Mouse (Mus musculus): ENCODE results near the gene Plekhs1. TPM values are rescaled to one million over a fixed set of nuclear protein-coding genes. Genes with fewer than 3 reads are reported as not detected.

Gene Plekhs1
- 0.37 TPM in 1 of 2 replicates, not detected in the other for polyA plus RNA-seq (2014; fragmentation: Nextera tagmentation; extraction: Ambion mirVana)

DNA sequence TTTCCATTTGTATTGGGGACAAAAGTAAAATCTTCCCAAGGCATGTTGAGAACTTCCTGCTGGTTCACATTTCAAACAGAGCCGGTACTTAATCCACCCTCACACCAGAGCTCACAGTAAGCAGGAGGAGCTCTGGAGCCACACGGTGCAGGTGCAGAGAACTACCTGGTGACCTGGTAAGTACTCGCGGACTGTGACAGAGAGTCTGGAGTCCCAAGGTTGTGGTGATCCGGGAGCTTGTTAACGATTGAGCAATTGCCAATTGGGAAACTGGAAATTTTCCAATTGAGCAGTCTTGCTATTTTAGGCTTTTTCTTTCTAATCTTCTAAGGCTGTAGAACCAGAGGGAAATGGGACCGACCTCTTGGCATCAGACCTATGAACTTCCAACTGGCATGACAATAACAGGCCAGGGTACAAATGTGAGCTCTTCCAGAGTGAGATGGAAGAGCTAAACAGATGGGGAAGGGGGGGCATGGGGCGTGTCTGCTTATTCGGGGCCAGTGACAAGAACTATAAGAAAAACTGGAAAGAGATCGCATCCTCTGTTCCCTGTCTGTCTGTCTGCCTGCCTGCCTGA lies at the start of gene Plekhs1:
Gene Plekhs1 (plus strand): TSS at position 119 of the 580 bp plus-strand sequence.
- Histone ChIP-seq H3K27ac (replicated peaks; ENCODE audit: low read depth, low read length) (no peak within 1 kb of the TSS), H3K4me1 (ENCODE audit: control insufficient read depth, insufficient read depth, low read length) (peaks cover 3% of the 10 kb centered on the region; the same call in 1 of the 2 replicates), H3K9ac (ENCODE audit: low read length) (no peak within 1 kb of the TSS), H3K36me3 (ENCODE audit: control insufficient read depth, insufficient read depth, low read length) (no peaks in the 10 kb centered on the region), H3K9me3 (ENCODE audit: control insufficient read depth, low read length) (no peaks in the 10 kb centered on the region), H3K4me2 (ENCODE audit: low read depth, severe bottlenecking) (no peak within 1 kb of the TSS), H3K4me3 (ENCODE audit: low read depth, low read length) (no peak within 1 kb of the TSS), H3K27me3 (ENCODE audit: control insufficient read depth, insufficient read depth, low read length) (no peaks in the 10 kb centered on the region)
- WGBS: 66% methylated on average over 10 of the region's 10 CpGs
- ATAC-seq (ENCODE audit: insufficient number of reproducible peaks, low FRiP score, low TSS enrichment, low read depth): no peak
- no peak for DNase-seq (ENCODE audit: low spot score)

GRCm38 (mm10) chr19:56418404-56418803 lies 43.0 kb upstream of the Plekhs1 start:
- no peak overlapping the region for H3K4me2 ChIP-seq (ENCODE audit: low read depth, severe bottlenecking)
- H3K27me3 ChIP-seq (ENCODE audit: control insufficient read depth, insufficient read depth, low read length): no peaks in the 10 kb centered on the region
- no peak for DNase-seq (ENCODE audit: low spot score)
- H3K9ac ChIP-seq (ENCODE audit: low read length): no peak overlapping the region
- H3K27ac ChIP-seq (replicated peaks; ENCODE audit: low read depth, low read length): no peak overlapping the region
- no peak overlapping the region for H3K4me3 ChIP-seq (ENCODE audit: low read depth, low read length)
- H3K9me3 ChIP-seq (ENCODE audit: control insufficient read depth, low read length): no peaks in the 10 kb centered on the region
- no peaks in the 10 kb centered on the region for H3K36me3 ChIP-seq (ENCODE audit: control insufficient read depth, insufficient read depth, low read length)
- H3K4me1 ChIP-seq (ENCODE audit: control insufficient read depth, insufficient read depth, low read length): peaks cover 6% of the 10 kb centered on the region
- WGBS: 74% methylated on average over 4 of the region's 4 CpGs
- no peak for ATAC-seq (ENCODE audit: insufficient number of reproducible peaks, low FRiP score, low TSS enrichment, low read depth)

- WGBS: 45% methylated on average over 9 of the region's 9 CpGs
- H3K4me3 ChIP-seq (ENCODE audit: low read depth, low read length): no peak overlapping the region
- H3K4me1 ChIP-seq (ENCODE audit: control insufficient read depth, insufficient read depth, low read length): peaks cover 9% of the 10 kb centered on the region
- H3K9ac ChIP-seq (ENCODE audit: low read length): no peak overlapping the region
- DNase-seq (ENCODE audit: low spot score): peak; percentile 64
- H3K27ac ChIP-seq (replicated peaks; ENCODE audit: low read depth, low read length): no peak overlapping the region
- H3K36me3 ChIP-seq (ENCODE audit: control insufficient read depth, insufficient read depth, low read length): no peaks in the 10 kb centered on the region
- H3K4me2 ChIP-seq (ENCODE audit: low read depth, severe bottlenecking): no peak overlapping the region
- H3K27me3 ChIP-seq (ENCODE audit: control insufficient read depth, insufficient read depth, low read length): no peaks in the 10 kb centered on the region
- no peak for ATAC-seq (ENCODE audit: insufficient number of reproducible peaks, low FRiP score, low TSS enrichment, low read depth)
- no peaks in the 10 kb centered on the region for H3K9me3 ChIP-seq (ENCODE audit: control insufficient read depth, low read length)
These were observed 42.0 kb upstream of the Plekhs1 start for GRCm38 (mm10) chr19:56419452-56419851.

GRCm38 (mm10) chr19:56420345-56420744 lies 41.1 kb upstream of the Plekhs1 start:
- 90% methylated on average over 3 of the region's 3 CpGs for WGBS
- Histone ChIP-seq H3K4me3 (ENCODE audit: low read depth, low read length) (no peak overlapping the region), H3K27me3 (ENCODE audit: control insufficient read depth, insufficient read depth, low read length) (no peaks in the 10 kb centered on the region), H3K9me3 (ENCODE audit: control insufficient read depth, low read length) (no peaks in the 10 kb centered on the region), H3K9ac (ENCODE audit: low read length) (no peak overlapping the region), H3K36me3 (ENCODE audit: control insufficient read depth, insufficient read depth, low read length) (no peaks in the 10 kb centered on the region), H3K4me1 (ENCODE audit: control insufficient read depth, insufficient read depth, low read length) (peaks cover 9% of the 10 kb centered on the region), H3K27ac (replicated peaks; ENCODE audit: low read depth, low read length) (no peak overlapping the region), H3K4me2 (ENCODE audit: low read depth, severe bottlenecking) (no peak overlapping the region)
- DNase-seq (ENCODE audit: low spot score) (no peak), ATAC-seq (ENCODE audit: insufficient number of reproducible peaks, low FRiP score, low TSS enrichment, low read depth) (no peak)

GRCm38 (mm10) chr19:56422476-56423338 lies 38.7 kb upstream of the Plekhs1 start:
- peak; percentile 44; the same call in 1 of the 2 replicates for ATAC-seq (ENCODE audit: insufficient number of reproducible peaks, low FRiP score, low TSS enrichment, low read depth)
- H3K36me3 ChIP-seq (ENCODE audit: control insufficient read depth, insufficient read depth, low read length): no peaks in the 10 kb centered on the region
- H3K9me3 ChIP-seq (ENCODE audit: control insufficient read depth, low read length): no peaks in the 10 kb centered on the region
- no peak overlapping the region for H3K4me3 ChIP-seq (ENCODE audit: low read depth, low read length)
- DNase-seq (ENCODE audit: low spot score): peak; percentile 93
- 21% methylated on average over 14 of the region's 14 CpGs for WGBS
- peaks cover 9% of the 10 kb centered on the region for H3K4me1 ChIP-seq (ENCODE audit: control insufficient read depth, insufficient read depth, low read length)
- H3K27me3 ChIP-seq (ENCODE audit: control insufficient read depth, insufficient read depth, low read length): no peaks in the 10 kb centered on the region
- H3K27ac ChIP-seq (replicated peaks; ENCODE audit: low read depth, low read length): no peak overlapping the region
- no peak overlapping the region for H3K4me2 ChIP-seq (ENCODE audit: low read depth, severe bottlenecking)
- H3K9ac ChIP-seq (ENCODE audit: low read length): no peak overlapping the region

DNA sequence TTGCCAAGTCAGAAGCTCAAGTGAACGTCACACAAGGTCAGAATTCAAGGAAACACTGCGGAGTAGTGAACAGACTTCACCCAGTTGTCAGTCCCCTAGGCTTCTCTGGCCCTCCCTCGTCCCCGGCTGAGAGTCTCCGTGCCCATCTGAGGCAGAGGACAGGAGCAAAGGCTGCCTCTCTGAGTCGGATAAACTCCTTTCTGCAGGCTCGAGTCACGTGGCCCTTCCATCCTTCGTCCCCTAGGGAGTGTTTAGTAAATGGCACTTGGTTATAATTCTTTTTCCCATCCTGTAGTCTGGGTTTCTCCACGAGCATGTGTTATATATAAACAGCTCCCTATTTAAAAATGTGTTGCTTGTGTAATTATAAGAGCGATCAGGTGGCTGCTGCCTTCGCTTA lies 38.1 kb upstream of the Plekhs1 start:
- DNase-seq (ENCODE audit: low spot score): no peak
- Histone ChIP-seq H3K27me3 (ENCODE audit: control insufficient read depth, insufficient read depth, low read length) (no peaks in the 10 kb centered on the region), H3K4me2 (ENCODE audit: low read depth, severe bottlenecking) (no peak overlapping the region), H3K36me3 (ENCODE audit: control insufficient read depth, insufficient read depth, low read length) (no peaks in the 10 kb centered on the region), H3K4me1 (ENCODE audit: control insufficient read depth, insufficient read depth, low read length) (peaks cover 9% of the 10 kb centered on the region), H3K27ac (replicated peaks; ENCODE audit: low read depth, low read length) (no peak overlapping the region), H3K4me3 (ENCODE audit: low read depth, low read length) (no peak overlapping the region), H3K9ac (ENCODE audit: low read length) (no peak overlapping the region), H3K9me3 (ENCODE audit: control insufficient read depth, low read length) (no peaks in the 10 kb centered on the region)
- 63% methylated on average over 12 of the region's 12 CpGs for WGBS
- no peak for ATAC-seq (ENCODE audit: insufficient number of reproducible peaks, low FRiP score, low TSS enrichment, low read depth)

- WGBS: 83% methylated on average over 17 of the region's 17 CpGs
- no peaks in the 10 kb centered on the region for H3K36me3 ChIP-seq (ENCODE audit: control insufficient read depth, insufficient read depth, low read length)
- no peak overlapping the region for H3K4me2 ChIP-seq (ENCODE audit: low read depth, severe bottlenecking)
- H3K9me3 ChIP-seq (ENCODE audit: control insufficient read depth, low read length): no peaks in the 10 kb centered on the region
- peaks cover 9% of the 10 kb centered on the region for H3K4me1 ChIP-seq (ENCODE audit: control insufficient read depth, insufficient read depth, low read length)
- ATAC-seq (ENCODE audit: insufficient number of reproducible peaks, low FRiP score, low TSS enrichment, low read depth): no peak
- no peaks in the 10 kb centered on the region for H3K27me3 ChIP-seq (ENCODE audit: control insufficient read depth, insufficient read depth, low read length)
- H3K27ac ChIP-seq (replicated peaks; ENCODE audit: low read depth, low read length): no peak overlapping the region
- DNase-seq (ENCODE audit: low spot score): no peak
- H3K4me3 ChIP-seq (ENCODE audit: low read depth, low read length): no peak overlapping the region
- H3K9ac ChIP-seq (ENCODE audit: low read length): no peak overlapping the region
These were observed 36.6 kb upstream of the Plekhs1 start for GRCm38 (mm10) chr19:56424606-56425395.

- Histone ChIP-seq H3K27ac (replicated peaks; ENCODE audit: low read depth, low read length) (no peak overlapping the region), H3K27me3 (ENCODE audit: control insufficient read depth, insufficient read depth, low read length) (no peaks in the 10 kb centered on the region), H3K4me2 (ENCODE audit: low read depth, severe bottlenecking) (no peak overlapping the region), H3K36me3 (ENCODE audit: control insufficient read depth, insufficient read depth, low read length) (no peaks in the 10 kb centered on the region), H3K4me3 (ENCODE audit: low read depth, low read length) (no peak overlapping the region), H3K9me3 (ENCODE audit: control insufficient read depth, low read length) (no peaks in the 10 kb centered on the region), H3K4me1 (ENCODE audit: control insufficient read depth, insufficient read depth, low read length) (peaks cover 9% of the 10 kb centered on the region), H3K9ac (ENCODE audit: low read length) (no peak overlapping the region)
- no peak for DNase-seq (ENCODE audit: low spot score)
- ATAC-seq (ENCODE audit: insufficient number of reproducible peaks, low FRiP score, low TSS enrichment, low read depth): no peak
- 77% methylated on average over 9 of the region's 9 CpGs for WGBS
These were observed 35.9 kb upstream of the Plekhs1 start for GRCm38 (mm10) chr19:56425492-56425891.
